Mouse (Mus musculus): ENCODE data around the gene Rab11fip5.

Gene Rab11fip5

DNA sequence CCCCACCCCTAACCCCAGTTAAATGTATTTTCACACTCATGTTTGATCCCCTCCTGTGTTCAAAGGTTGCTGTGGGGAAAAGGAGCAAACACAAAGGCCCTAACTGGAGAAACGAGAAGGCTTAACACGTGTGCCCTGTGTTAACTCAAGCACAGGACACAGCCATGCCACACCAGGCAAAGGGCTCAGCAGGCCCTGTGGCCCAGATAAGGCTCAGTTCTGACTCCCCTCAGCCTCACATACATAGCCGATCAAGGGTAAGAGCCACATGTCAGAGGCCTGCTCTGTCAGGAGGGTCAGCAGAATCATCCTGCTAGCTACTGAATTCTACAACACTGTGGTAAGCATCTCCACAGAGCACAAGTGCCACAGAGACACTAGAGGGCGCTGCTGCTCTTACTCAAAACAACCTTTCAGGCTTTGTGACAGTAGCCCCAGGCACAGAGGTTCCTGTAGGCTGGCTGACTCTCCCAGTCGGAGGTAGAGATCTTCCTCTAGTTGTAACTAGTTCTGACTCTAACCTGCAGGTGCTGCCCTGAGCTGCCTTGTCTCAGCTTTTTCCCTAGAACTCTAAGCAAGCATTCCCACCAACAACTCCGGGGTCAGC is 28.3 kb downstream of the Rab11fip5 start:
- DNase-seq = peak; percentile 89 to 94

DNA sequence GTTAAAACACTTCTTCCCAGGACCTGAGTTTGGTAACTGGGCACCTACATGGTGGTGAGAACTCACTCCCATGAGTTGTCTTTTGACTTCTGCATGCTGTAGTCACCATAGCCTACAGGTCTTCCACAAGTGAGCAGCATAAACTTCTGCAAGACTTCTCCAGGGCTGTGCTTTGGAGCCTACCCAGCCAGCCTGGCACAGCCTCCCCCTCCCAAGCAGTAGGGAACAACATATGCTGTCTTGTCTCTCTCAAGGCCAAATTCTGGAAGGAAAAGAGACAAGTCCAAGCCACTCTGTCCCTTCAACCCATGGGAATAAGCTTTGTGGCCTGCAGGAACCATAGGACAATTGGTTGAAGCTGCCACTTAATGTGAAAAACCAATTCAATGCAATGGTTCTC is 29.5 kb downstream of the Rab11fip5 start:
- peak in 1 of 2 experiments; percentile 55 for DNase-seq

DNA sequence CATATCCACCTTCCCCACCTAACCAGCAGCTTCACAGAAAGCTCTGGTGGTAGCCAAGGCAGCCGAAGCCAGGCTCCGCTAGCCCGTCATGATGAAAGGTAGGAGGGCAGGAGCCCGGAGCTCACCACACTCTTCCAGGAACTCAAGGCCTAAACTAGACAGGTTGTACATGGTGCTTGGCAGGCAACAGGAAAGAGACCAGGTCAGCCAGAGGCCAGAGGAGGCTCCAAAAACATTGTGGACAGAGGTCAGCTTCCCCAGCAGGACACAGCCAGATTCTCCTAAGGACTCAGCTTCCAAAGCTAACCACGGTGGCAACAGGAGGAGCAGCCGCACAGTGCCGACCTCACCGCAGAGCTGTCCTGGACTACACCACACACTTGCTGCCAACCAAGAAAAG is 31.4 kb downstream of the Rab11fip5 start:
- DNase-seq = no peak

- no peak for DNase-seq
Observed at GRCm38 (mm10) chr6:85341814-85342501, 32.5 kb downstream of the Rab11fip5 start.

DNA sequence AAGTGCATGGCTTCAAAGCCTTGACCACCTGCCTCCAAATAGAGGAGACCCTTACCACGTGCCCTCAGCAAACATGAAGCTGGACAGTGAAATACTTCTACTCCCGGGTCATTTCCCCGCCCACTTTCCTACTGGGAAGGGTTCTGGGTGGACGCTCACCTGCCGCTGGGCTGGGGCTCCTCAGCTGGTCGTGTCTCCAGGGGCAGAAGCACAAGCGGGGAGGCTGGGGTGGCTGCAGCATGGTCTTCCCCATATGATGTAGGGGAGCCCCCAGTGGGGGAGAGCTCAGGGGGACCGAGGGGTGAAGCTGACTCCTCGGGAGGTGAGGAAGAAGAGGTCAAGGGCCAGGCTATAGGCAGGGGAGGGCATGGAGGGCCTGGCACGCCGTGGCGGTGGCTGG is 34.2 kb downstream of the Rab11fip5 start:
- no peak for DNase-seq

DNA sequence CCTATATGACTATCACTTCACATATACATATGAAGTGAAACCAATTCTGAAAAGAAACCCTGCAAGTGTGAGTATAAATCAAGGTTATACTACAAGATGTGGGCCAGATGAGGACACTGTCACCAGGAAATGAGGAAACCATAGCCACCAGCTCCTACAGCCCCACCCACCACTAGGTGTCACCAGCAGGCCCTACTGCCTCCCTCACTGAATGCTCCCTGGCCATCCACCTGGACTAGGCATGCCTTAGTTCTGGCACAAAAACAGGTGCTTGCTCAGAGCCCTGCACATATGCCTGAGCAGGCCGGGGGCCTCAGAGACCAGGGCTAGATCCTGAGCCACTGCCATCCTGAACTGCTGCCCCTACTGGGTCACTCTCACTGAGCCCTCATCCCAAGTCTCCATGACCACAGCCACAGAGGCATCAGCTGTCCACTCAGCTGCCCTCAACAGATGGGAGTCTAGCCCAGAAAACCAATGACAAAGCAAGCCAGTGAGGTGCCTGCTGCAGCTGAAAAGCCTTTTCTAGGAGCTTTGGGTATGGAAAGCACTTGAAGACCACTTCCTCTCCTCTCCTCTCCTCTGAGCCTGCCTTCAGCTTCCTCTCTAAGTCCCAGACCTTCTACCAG is 35.0 kb downstream of the Rab11fip5 start:
- peak; percentile 82 to 85 for DNase-seq

GRCm38 (mm10) chr6:85336944-85337343 is 37.5 kb downstream of the Rab11fip5 start:
- no peak for DNase-seq

- DNase-seq = no peak
Observed at GRCm38 (mm10) chr6:85335352-85335751, 39.1 kb downstream of the Rab11fip5 start.

DNA sequence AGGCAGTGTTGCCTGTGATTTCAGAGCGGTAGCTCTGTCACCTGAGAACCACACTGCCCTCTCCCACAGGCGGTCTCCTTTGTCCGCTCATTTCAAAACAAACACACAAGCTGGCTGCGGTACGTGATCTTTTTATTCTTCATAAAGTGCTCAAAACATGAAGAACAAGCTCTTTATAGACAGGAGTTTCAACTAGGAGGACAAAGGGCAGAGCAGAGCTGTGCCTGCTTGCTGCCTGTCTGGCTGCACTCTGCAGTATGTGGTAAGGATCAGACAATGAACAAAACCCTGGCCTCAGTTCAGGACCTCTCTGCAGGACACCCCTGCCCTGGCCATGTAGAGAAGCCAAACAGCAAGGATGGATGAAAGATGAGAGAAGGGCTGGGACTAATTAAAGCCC is 39.6 kb downstream of the Rab11fip5 start:
- DNase-seq = no peak

DNA sequence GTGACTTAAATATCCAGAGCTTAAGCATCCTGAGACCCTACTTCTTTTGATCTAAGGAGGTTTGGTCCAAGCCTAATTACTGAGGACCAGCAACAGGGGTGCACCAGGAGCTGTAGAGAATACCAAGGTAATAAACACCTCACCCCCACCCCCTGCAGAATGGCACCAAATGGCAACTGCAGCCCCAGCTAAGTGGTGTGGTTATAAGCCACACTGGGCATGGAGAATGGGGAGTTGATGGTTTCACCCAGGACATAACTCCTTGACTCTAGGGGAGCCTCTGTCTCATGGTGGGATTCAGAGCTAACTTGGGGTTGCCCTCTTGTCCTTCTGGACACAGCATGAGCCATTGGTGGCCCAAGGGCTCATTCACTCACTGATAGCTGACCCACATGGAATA is 40.2 kb downstream of the Rab11fip5 start:
- no peak for DNase-seq

- DNase-seq = no peak
Observed at GRCm38 (mm10) chr6:85333732-85334131, 40.7 kb downstream of the Rab11fip5 start.

- peak; percentile 98 for DNase-seq
Observed at GRCm38 (mm10) chr6:85333000-85333669, 41.3 kb downstream of the Rab11fip5 start, which contains the start of gene Sfxn5. Gene Sfxn5 (minus strand): TSS chr6:85333422.

- no peak for DNase-seq
Observed at GRCm38 (mm10) chr6:85332351-85332999, 42.0 kb downstream of the Rab11fip5 start.

GRCm38 (mm10) chr6:85331736-85332135 is 42.7 kb downstream of the Rab11fip5 start:
- DNase-seq = peak in 1 of 2 experiments; percentile 29

DNA sequence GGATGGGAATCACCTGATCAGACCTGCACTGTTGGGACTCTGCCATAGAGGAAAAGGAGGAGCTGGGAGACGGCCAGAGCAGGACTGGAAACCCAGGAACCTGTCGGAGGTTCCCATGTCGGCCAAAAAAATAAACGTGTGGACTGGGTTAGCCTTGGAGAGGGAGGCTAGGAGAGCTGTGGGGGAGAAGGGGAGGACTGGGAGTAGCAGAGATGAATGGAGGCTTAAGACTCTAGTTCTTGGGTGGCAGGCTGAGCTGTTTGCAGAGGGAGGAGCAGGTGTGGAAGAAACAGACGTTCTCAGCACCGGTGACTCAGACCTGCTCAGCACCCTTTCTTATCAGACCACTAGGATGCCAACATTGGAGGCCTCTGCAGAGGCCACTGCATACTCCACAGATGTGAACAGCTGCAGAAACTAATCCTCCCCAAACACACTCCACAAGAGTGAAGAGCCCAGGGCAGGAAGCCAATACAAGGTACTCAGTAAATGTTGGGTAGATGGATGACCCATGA is 43.2 kb downstream of the Rab11fip5 start:
- peak; percentile 75 to 83 for DNase-seq

- DNase-seq = no peak
Observed at GRCm38 (mm10) chr6:85329666-85330185, 44.7 kb downstream of the Rab11fip5 start.

DNA sequence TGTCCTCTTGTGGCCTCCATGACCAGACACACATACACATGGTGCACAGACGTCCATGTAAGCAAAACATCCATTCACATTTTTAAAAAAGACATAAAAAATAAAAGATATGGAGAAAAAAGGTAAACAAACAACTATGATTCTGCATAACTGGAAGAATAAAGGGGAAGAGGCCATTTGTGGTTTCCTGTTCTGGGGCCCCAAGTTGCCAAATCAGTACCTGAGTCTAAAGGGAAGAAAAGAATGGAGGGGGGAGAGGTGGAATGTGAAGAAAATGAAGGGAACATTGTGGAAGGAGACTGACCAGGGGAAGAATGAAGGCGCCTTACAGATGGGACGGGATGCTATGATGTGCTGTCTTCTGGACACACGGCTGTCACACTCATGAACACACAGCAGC is 47.9 kb downstream of the Rab11fip5 start:
- DNase-seq = no peak

DNA sequence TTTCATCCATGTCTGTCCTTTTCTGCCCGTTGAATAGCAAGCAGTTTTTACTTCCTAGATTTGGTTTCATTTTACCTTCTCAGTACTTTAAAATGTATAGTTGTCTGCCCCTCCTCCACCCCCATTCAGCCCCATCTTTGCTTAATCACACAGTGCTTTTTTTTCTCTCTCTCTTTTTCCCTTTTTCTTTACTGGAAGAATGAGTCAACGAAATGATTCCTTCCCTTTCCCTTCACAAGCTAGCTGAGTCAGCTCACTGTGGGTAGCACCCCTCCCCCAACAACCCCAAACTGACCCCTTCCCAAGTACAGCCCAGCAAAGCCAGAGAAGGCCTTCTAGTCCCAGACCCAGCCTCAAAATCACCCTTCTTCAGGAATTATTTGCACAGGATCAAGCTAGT is 49.3 kb downstream of the Rab11fip5 start:
- no peak for DNase-seq

DNA sequence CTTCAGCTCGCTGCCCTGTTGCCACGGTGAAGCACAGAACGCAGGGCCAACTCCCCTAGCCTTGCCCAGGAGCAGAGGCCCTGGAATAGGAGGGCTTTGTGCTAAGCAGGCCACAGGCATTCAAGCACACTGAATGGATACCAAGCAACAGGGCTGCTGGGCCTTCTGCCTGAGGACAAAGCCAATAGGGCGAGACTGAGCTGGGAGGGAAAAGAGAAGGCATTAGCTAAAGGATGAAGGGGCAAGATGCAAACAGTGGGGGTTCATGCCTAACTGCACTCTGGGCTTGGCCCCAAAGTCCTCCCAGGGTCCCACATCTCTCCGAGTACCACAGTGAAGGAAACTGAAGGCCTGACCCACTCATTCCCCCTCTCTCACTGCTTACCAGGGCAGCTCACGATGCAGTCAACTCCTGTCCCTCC is 54.0 kb downstream of the Rab11fip5 start:
- peak; percentile 33 to 42 for DNase-seq

- no peak for DNase-seq
Observed at GRCm38 (mm10) chr6:85316211-85316610, 58.2 kb downstream of the Rab11fip5 start.

- DNase-seq = no peak
Observed at GRCm38 (mm10) chr6:85314064-85314798, 60.2 kb downstream of the Rab11fip5 start.

DNA sequence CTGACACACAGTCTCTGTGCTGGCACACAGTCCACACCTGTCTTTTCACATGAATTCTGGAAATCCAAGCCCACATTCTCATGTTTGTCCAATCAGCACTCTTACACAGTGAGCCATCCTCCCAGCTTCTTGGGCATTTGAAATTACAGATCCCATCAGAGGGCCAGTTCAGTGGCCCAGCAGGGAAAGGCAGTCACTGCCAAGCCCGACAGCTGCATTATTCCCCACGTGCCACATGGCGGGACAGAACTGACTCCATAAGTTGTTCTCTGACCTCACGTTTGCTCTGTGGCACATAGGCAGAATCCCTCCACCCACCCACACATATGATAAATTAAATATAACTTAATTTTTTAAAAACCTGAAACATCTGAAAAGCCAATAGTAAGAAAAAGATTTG is 66.5 kb downstream of the Rab11fip5 start:
- peak; percentile 33 to 46 for DNase-seq

Measured in cerebellum, postnatal 14 days (tissue).